Mouse (Mus musculus) stomach, embryonic 14.5 days (tissue): Measurements from ENCODE around the gene Celf1. TPM values are rescaled to one million over a fixed set of nuclear protein-coding genes. Genes with fewer than 3 reads are reported as not detected.
A peak's percentile ranks its signal among the peaks of the same experiment; 100 is the strongest.

Experiments used
- ATAC-seq: fragments of 200-750 bp; cut with Nextera tagmentation; 2 replicates; pipeline ENCODE4 v1.8.0; 2017; ENCODE audit warnings: low read depth, moderate TSS enrichment; ENCODE audit not compliant: insufficient number of reproducible peaks, insufficient read depth, low FRiP score
- H3K27ac ChIP-seq: fragments of 300-500 bp; sonication (generic); 2 replicates; pipeline ENCODE4 v1.5.1; 2014; ENCODE audit warnings: mild to moderate bottlenecking, low read length, moderate library complexity, mixed read lengths
- H3K27me3 ChIP-seq: fragments of 300-500 bp; sonication (generic); 2 replicates; pipeline ENCODE4 v1.6.1; 2014; ENCODE audit warnings: low read length, control low read depth, mixed read lengths; ENCODE audit not compliant: control insufficient read depth, insufficient read depth
- H3K36me3 ChIP-seq: fragments of 300-500 bp; sonication (generic); 2 replicates; pipeline ENCODE4 v1.6.1; 2014; ENCODE audit warnings: mild to moderate bottlenecking, control low read depth, low read length, moderate library complexity, mixed read lengths; ENCODE audit not compliant: control insufficient read depth, insufficient read depth
- H3K4me1 ChIP-seq: fragments of 300-500 bp; sonication (generic); 2 replicates; pipeline ENCODE4 v1.6.1; 2014; ENCODE audit warnings: low read length, control low read depth, mixed read lengths; ENCODE audit not compliant: control insufficient read depth, insufficient read depth
- H3K4me2 ChIP-seq: fragments of 300-500 bp; sonication (generic); replicated peaks from 2 replicates; pipeline ENCODE4 v1.6.1; 2014; ENCODE audit warnings: low read depth, low read length, control low read depth
- H3K4me3 ChIP-seq: fragments of 300-500 bp; sonication (generic); 2 replicates; pipeline ENCODE4 v1.5.1; 2014; ENCODE audit warnings: low read depth, low read length, control low read depth
- H3K9ac ChIP-seq: fragments of 300-500 bp; sonication (generic); replicated peaks from 2 replicates; pipeline ENCODE4 v1.6.1; 2014; ENCODE audit warnings: low read depth, mild to moderate bottlenecking, control low read depth, low read length, moderate library complexity, mixed read lengths
- H3K9me3 ChIP-seq: fragments of 300-500 bp; sonication (generic); 2 replicates; pipeline ENCODE4 v1.6.1; 2016; ENCODE audit warnings: low read depth, low read length, control low read depth; ENCODE audit not compliant: control insufficient read depth
- WGBS: fragments of 180-500 bp; shearing (Covaris S2); extraction: QIAGEN DNeasy Blood & Tissue Kit; methylation state at CpG from one replicate; pipeline ENCODE4 v1.1.7; 2014; 5-methylcytosine and 5-hydroxymethylcytosine counted together
- polyA plus RNA-seq: library from polyadenylated mRNA; unstranded; fragments of >200 nt; fragmentation: Nextera tagmentation; extraction: Ambion mirVana; gene quantifications from 2 replicates; pipeline ENCODE4 v1.2.1, GENCODE M21; 2014

Celf1 gene
- polyA plus RNA-seq, 1 experiment from 2014 or later = 75.1 TPM

DNA sequence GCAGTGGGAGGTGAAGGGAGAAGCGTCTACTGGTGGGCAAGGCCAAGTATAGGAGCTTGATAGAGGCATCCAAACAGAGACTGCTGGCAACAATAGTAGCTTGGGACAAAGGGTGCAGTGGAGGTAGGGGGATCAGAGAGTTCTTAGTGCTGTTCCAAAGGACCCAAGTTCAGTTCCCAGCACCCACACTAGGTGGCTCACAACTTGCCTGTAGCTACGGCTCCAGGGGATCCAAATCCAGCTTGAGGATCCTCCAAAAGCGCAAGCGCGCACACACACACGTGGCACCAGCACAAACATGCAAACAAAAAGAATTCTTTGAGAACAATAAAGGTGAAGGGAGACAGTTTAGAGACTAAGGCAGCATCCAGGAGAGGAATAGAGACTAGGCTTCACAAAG is 124.0 kb downstream of the Celf1 start:
- H3K27ac ChIP-seq = no peak overlapping the region
- H3K36me3 ChIP-seq = peaks cover 35% of the 10 kb centered on the region
- H3K9ac ChIP-seq = no peak overlapping the region
- H3K4me1 ChIP-seq = peaks cover 9% of the 10 kb centered on the region
- no peaks in the 10 kb centered on the region for H3K9me3 ChIP-seq
- H3K4me2 ChIP-seq = no peak overlapping the region
- no peak overlapping the region for H3K4me3 ChIP-seq
- 82% methylated on average over 6 of the region's 6 CpGs for WGBS
- no peaks in the 10 kb centered on the region for H3K27me3 ChIP-seq
- no peak for ATAC-seq

DNA sequence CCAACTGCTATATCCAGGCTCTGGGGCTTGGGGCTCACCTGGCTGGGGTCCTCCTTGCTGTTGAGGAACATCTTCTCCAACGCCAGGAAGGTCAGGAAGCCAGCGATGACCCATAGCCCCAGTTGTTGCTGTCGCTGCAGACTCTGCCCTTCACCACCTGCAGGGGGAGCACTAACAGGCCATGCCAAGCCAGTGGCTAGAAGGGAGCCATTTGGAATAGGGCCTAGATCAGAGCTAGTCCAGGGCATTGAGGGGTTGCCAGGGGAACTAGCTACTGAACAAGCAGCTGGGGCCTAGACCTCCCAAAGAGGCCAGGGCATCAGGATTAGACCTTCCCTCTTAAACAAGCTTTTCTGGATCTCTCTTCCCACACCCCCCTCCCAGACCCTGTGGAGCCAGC is 125.4 kb downstream of the Celf1 start:
- no peak overlapping the region for H3K4me3 ChIP-seq
- H3K9ac ChIP-seq = no peak overlapping the region
- H3K36me3 ChIP-seq = peaks cover 25% of the 10 kb centered on the region
- no peak overlapping the region for H3K4me2 ChIP-seq
- no peak for ATAC-seq
- no peaks in the 10 kb centered on the region for H3K9me3 ChIP-seq
- H3K27ac ChIP-seq = no peak overlapping the region
- peaks cover 10% of the 10 kb centered on the region for H3K4me1 ChIP-seq
- no peaks in the 10 kb centered on the region for H3K27me3 ChIP-seq
- 51% methylated on average over 3 of the region's 3 CpGs for WGBS

DNA sequence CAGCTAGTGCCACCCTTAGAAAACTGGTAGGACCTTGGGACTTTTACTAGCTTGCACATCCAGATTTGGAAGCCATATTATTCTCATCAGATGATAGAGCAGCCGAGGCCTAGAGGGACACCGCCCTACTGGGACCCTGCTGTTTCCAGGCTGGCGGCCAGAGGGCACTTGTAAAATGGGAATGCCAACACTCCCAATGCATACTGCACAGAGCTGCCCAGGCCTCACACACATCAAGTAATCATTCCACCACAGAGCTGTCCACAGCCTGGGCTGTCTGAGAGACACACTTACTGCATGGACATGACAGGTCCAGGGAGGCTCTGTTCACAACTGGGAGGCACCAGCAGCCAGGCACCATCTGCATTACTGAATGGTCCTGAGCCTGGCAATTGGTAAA is 126.3 kb downstream of the Celf1 start:
- peaks cover 17% of the 10 kb centered on the region for H3K4me1 ChIP-seq
- no peak for ATAC-seq
- no peaks in the 10 kb centered on the region for H3K9me3 ChIP-seq
- no peak overlapping the region for H3K4me3 ChIP-seq
- H3K27ac ChIP-seq = no peak overlapping the region
- H3K27me3 ChIP-seq = no peaks in the 10 kb centered on the region
- H3K4me2 ChIP-seq = no peak overlapping the region
- no peak overlapping the region for H3K9ac ChIP-seq
- WGBS = 93% methylated on average over 3 of the region's 3 CpGs
- peaks cover 24% of the 10 kb centered on the region for H3K36me3 ChIP-seq

DNA sequence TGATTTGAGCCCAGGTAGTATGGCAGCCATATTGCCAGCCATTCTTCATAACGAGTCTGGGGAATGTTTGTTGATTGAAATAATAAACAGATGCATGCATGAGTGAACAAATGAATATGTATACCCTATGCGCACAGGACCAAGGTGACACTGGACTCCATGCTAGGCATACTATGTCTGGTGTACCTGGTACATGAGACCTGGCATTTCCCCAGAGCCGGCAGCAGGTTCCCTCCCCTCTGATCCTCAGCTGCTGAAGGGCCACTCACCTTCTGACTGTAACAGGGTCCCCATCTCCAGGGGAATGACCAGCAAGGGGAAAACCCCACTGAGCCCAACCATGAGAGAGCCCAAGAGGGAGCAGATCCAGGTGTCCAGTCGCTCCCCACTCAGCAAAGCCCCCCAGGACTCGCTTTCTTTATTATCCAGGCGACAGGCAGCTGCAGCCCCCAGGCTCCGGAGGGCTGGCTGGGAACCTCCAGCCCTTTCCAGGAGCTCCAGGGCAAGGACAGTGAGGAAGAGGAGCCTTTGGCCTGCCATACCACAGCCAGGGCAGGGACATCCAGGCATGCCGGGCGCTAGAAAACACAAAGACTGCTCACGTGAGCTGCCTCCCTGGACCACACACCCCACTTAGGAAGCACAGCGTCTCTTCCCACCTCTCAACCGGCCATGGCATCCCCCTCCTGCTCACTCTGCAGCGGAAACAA is 128.1 kb downstream of the Celf1 start:
- peak overlapping the region; percentile 78 for H3K4me2 ChIP-seq
- H3K9ac ChIP-seq = no peak overlapping the region
- H3K27me3 ChIP-seq = no peaks in the 10 kb centered on the region
- ATAC-seq = no peak
- H3K4me1 ChIP-seq = peaks cover 17% of the 10 kb centered on the region
- 50% methylated on average over 13 of the region's 13 CpGs for WGBS
- peak overlapping the region; percentile 60; the same call in 1 of the 2 replicates for H3K4me3 ChIP-seq
- H3K27ac ChIP-seq = no peak overlapping the region
- peaks cover 10% of the 10 kb centered on the region for H3K36me3 ChIP-seq
- H3K9me3 ChIP-seq = no peaks in the 10 kb centered on the region

DNA sequence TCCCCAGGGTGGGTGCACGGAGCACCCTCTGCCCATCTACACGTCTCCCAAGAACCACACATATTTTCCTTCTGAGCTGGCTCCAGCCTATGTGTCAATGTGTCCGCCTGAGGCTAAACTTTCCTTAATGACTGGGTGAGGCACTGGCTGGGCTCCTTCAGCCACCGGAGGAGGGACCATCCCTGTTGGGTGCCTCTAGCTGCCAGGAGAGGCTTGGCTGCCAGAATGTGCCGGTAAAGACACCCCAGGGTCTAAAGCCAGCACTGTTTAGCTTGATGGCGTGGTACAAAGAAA is 128.6 kb downstream of the Celf1 start:
- WGBS = 45% methylated on average over 6 of the region's 6 CpGs
- Histone ChIP-seq H3K9me3 (no peaks in the 10 kb centered on the region), H3K36me3 (peaks cover 5% of the 10 kb centered on the region), H3K9ac (no peak overlapping the region), H3K4me2 (peak overlapping the region; percentile 78), H3K27me3 (no peaks in the 10 kb centered on the region), H3K4me3 (peak overlapping the region; percentile 60), H3K27ac (no peak overlapping the region), H3K4me1 (peaks cover 17% of the 10 kb centered on the region)
- no peak for ATAC-seq

Other genes starting within 250 kb of the Celf1 start
- 103 and 112 TPM in 2 replicates for gene Fnbp4, start 195.0 kb upstream of the Celf1 start, polyA plus RNA-seq
- gene Agbl2, start 157.7 kb upstream of the Celf1 start, polyA plus RNA-seq = 0.57 and 0.68 TPM in 2 replicates
- 226 and 234 TPM in 2 replicates for gene Mtch2, start 93.2 kb upstream of the Celf1 start, polyA plus RNA-seq
- gene C1qtnf4, start 54.5 kb upstream of the Celf1 start, polyA plus RNA-seq = 10.8 and 12.9 TPM in 2 replicates
- 30.3 and 37.0 TPM in 2 replicates for gene Kbtbd4, start 35.6 kb upstream of the Celf1 start, polyA plus RNA-seq
- gene Ndufs3, start 35.6 kb upstream of the Celf1 start, polyA plus RNA-seq = 216 and 220 TPM in 2 replicates
- 1.3 and 1.6 TPM in 2 replicates for gene Rapsn, start 95.2 kb downstream of the Celf1 start, polyA plus RNA-seq
- 302 and 313 TPM in 2 replicates for gene Psmc3, start 113.6 kb downstream of the Celf1 start, polyA plus RNA-seq
- 42.8 and 45.8 TPM in 2 replicates for gene Slc39a13, start 130.0 kb downstream of the Celf1 start, polyA plus RNA-seq
- gene Spi1, start 142.0 kb downstream of the Celf1 start, polyA plus RNA-seq = 6.0 and 6.1 TPM in 2 replicates
- 0.35 and 0.42 TPM in 2 replicates for gene Mybpc3, start 177.8 kb downstream of the Celf1 start, polyA plus RNA-seq
- gene Madd, start 243.5 kb downstream of the Celf1 start, polyA plus RNA-seq = 11.8 and 19.7 TPM in 2 replicates